Mouse (Mus musculus) kidney, embryonic 14.5 days (tissue): ENCODE measurements around the gene Il4i1. TPM values are rescaled to one million over a fixed set of nuclear protein-coding genes. Genes with fewer than 3 reads are reported as not detected.

ENCODE experiments used
- ATAC-seq: fragments of 200-750 bp; cut with Nextera tagmentation; 2 replicates; pipeline ENCODE4 v1.8.0; 2017; ENCODE audit warnings: moderate number of reproducible peaks, mild to moderate bottlenecking, moderate TSS enrichment, moderate library complexity; ENCODE audit not compliant: low FRiP score, low TSS enrichment
- H3K27ac ChIP-seq: fragments of 300-500 bp; sonication (generic); 2 replicates; pipeline ENCODE4 v1.5.1; 2014; ENCODE audit warnings: low read depth, mild to moderate bottlenecking, low read length, moderate library complexity, mixed read lengths
- H3K27me3 ChIP-seq: fragments of 300-500 bp; sonication (generic); 2 replicates; pipeline ENCODE4 v1.6.1; 2014; ENCODE audit warnings: mild to moderate bottlenecking, low read length; ENCODE audit not compliant: control insufficient read depth, insufficient read depth
- H3K36me3 ChIP-seq: fragments of 300-500 bp; sonication (generic); 2 replicates; pipeline ENCODE4 v1.6.1; 2014; ENCODE audit warnings: low read length, mixed read lengths; ENCODE audit not compliant: control insufficient read depth, insufficient read depth
- H3K4me1 ChIP-seq: fragments of 300-500 bp; sonication (generic); 2 replicates; pipeline ENCODE4 v1.6.1; 2014; ENCODE audit warnings: low read length, mixed read lengths; ENCODE audit not compliant: control insufficient read depth, insufficient read depth
- H3K4me2 ChIP-seq: fragments of 300-500 bp; sonication (generic); replicated peaks from 2 replicates; pipeline ENCODE4 v1.6.1; 2014; ENCODE audit warnings: low read depth, mild to moderate bottlenecking, low read length
- H3K4me3 ChIP-seq: fragments of 300-500 bp; sonication (generic); 2 replicates; pipeline ENCODE4 v1.5.1; 2014; ENCODE audit warnings: mild to moderate bottlenecking, low read length
- H3K9ac ChIP-seq: fragments of 300-500 bp; sonication (generic); 2 replicates; pipeline ENCODE4 v1.6.1; 2014; ENCODE audit warnings: low read depth, mild to moderate bottlenecking, low read length, moderate library complexity
- H3K9me3 ChIP-seq: fragments of 300-500 bp; sonication (generic); 2 replicates; pipeline ENCODE4 v1.6.1; 2016; ENCODE audit warnings: low read length; ENCODE audit not compliant: control insufficient read depth
- WGBS: fragments of 180-500 bp; shearing (Covaris S2); extraction: QIAGEN DNeasy Blood & Tissue Kit; methylation state at CpG from one replicate; pipeline ENCODE4 v1.1.7; 2014; 5-methylcytosine and 5-hydroxymethylcytosine counted together
- polyA plus RNA-seq: library from polyadenylated mRNA; unstranded; fragments of >200 nt; fragmentation: Nextera tagmentation; extraction: Ambion mirVana; gene quantifications from 2 replicates; pipeline ENCODE4 v1.2.1, GENCODE M21; 2014

Gene Il4i1
- polyA plus RNA-seq, 1 experiment from 2014 or later, result 2.0 TPM

- Histone ChIP-seq H3K4me3 (peak within 1 kb of the TSS; percentile 87), H3K9ac (peak within 1 kb of the TSS; percentile 98), H3K36me3 (peaks cover 7% of the 10 kb centered on the region; the same call in 1 of the 2 replicates), H3K4me2 (peak within 1 kb of the TSS; percentile 67), H3K27ac (peak within 1 kb of the TSS; percentile 99), H3K9me3 (no peaks in the 10 kb centered on the region), H3K27me3 (no peaks in the 10 kb centered on the region), H3K4me1 (peaks cover 28% of the 10 kb centered on the region)
- under 1% methylated on average over 41 of the region's 57 CpGs for WGBS
- peak; percentile 32 for ATAC-seq
These were observed 359 bp downstream of the Il4i1 start, which contains the start of gene Atf5 for GRCm38 (mm10) chr7:44816470-44817021. Atf5 (minus strand) TSS chr7:44816658.

GRCm38 (mm10) chr7:44817441-44817840, 1.3 kb downstream of the Il4i1 start:
- WGBS, result 31% methylated on average over 3 of the region's 3 CpGs
- Histone ChIP-seq H3K4me3 (peak overlapping the region; percentile 87), H3K9me3 (no peaks in the 10 kb centered on the region), H3K27ac (no peak overlapping the region), H3K4me2 (peak overlapping the region; percentile 67), H3K4me1 (peaks cover 28% of the 10 kb centered on the region), H3K27me3 (no peaks in the 10 kb centered on the region), H3K36me3 (peaks cover 7% of the 10 kb centered on the region; the same call in 1 of the 2 replicates), H3K9ac (peak overlapping the region; percentile 98)
- ATAC-seq, result no peak

GRCm38 (mm10) chr7:44818164-44818563, 2.0 kb downstream of the Il4i1 start:
- no peaks in the 10 kb centered on the region for H3K9me3 ChIP-seq
- 40% methylated on average over 2 of the region's 2 CpGs for WGBS
- no peaks in the 10 kb centered on the region for H3K27me3 ChIP-seq
- H3K27ac ChIP-seq, result no peak overlapping the region
- ATAC-seq, result no peak
- H3K4me2 ChIP-seq, result peak overlapping the region; percentile 67
- H3K4me3 ChIP-seq, result peak overlapping the region; percentile 87
- peak overlapping the region; percentile 98; the same call in 1 of the 2 replicates for H3K9ac ChIP-seq
- peaks cover 7% of the 10 kb centered on the region; the same call in 1 of the 2 replicates for H3K36me3 ChIP-seq
- peaks cover 28% of the 10 kb centered on the region for H3K4me1 ChIP-seq

- Histone ChIP-seq H3K4me2 (peak overlapping the region; percentile 67), H3K27ac (no peak overlapping the region), H3K9me3 (no peaks in the 10 kb centered on the region), H3K9ac (peak overlapping the region; percentile 56), H3K4me3 (peak overlapping the region; percentile 87), H3K4me1 (peaks cover 30% of the 10 kb centered on the region), H3K36me3 (peaks cover 9% of the 10 kb centered on the region; the same call in 1 of the 2 replicates), H3K27me3 (no peaks in the 10 kb centered on the region)
- 45% methylated on average over 6 of the region's 6 CpGs for WGBS
- ATAC-seq, result no peak
These were observed 2.6 kb downstream of the Il4i1 start for GRCm38 (mm10) chr7:44818751-44819235.

GRCm38 (mm10) chr7:44819391-44819790, 3.2 kb downstream of the Il4i1 start:
- H3K4me1 ChIP-seq, result peaks cover 33% of the 10 kb centered on the region
- peak overlapping the region; percentile 56; the same call in 1 of the 2 replicates for H3K9ac ChIP-seq
- 89% methylated on average over 2 of the region's 2 CpGs for WGBS
- peak overlapping the region; percentile 87; the same call in 1 of the 2 replicates for H3K4me3 ChIP-seq
- H3K9me3 ChIP-seq, result no peaks in the 10 kb centered on the region
- ATAC-seq, result no peak
- no peak overlapping the region for H3K27ac ChIP-seq
- H3K36me3 ChIP-seq, result peaks cover 3% of the 10 kb centered on the region; the same call in 1 of the 2 replicates
- H3K27me3 ChIP-seq, result no peaks in the 10 kb centered on the region
- peak overlapping the region; percentile 67; the same call in 1 of the 2 replicates for H3K4me2 ChIP-seq

GRCm38 (mm10) chr7:44819863-44820262, 3.7 kb downstream of the Il4i1 start:
- Histone ChIP-seq H3K4me1 (peaks cover 33% of the 10 kb centered on the region), H3K4me2 (no peak overlapping the region), H3K4me3 (no peak overlapping the region), H3K9me3 (no peaks in the 10 kb centered on the region), H3K36me3 (peaks cover 3% of the 10 kb centered on the region; the same call in 1 of the 2 replicates), H3K27ac (no peak overlapping the region), H3K9ac (no peak overlapping the region), H3K27me3 (no peaks in the 10 kb centered on the region)
- WGBS, result 48% methylated on average over 5 of the region's 5 CpGs
- no peak for ATAC-seq

- Histone ChIP-seq H3K4me1 (peaks cover 33% of the 10 kb centered on the region), H3K9me3 (no peaks in the 10 kb centered on the region), H3K36me3 (peaks cover 3% of the 10 kb centered on the region; the same call in 1 of the 2 replicates), H3K4me2 (no peak overlapping the region), H3K9ac (no peak overlapping the region), H3K4me3 (no peak overlapping the region), H3K27me3 (no peaks in the 10 kb centered on the region), H3K27ac (no peak overlapping the region)
- WGBS, result 83% methylated on average over 3 of the region's 3 CpGs
- no peak for ATAC-seq
These were observed 4.3 kb downstream of the Il4i1 start for GRCm38 (mm10) chr7:44820525-44820924.

- Histone ChIP-seq H3K4me1 (peaks cover 33% of the 10 kb centered on the region), H3K4me2 (no peak overlapping the region), H3K36me3 (peaks cover 3% of the 10 kb centered on the region; the same call in 1 of the 2 replicates), H3K4me3 (no peak overlapping the region), H3K27ac (no peak overlapping the region), H3K9me3 (no peaks in the 10 kb centered on the region), H3K9ac (no peak overlapping the region), H3K27me3 (no peaks in the 10 kb centered on the region)
- 82% methylated on average over 7 of the region's 7 CpGs for WGBS
- ATAC-seq, result no peak
These were observed 5.7 kb downstream of the Il4i1 start for GRCm38 (mm10) chr7:44821666-44822448.
